Mouse (Mus musculus) adipocyte (in vitro differentiated cells): ENCODE measurements around the gene Fam19a1.
"Not testable (repeated sequence)": the region's sequence is repeated elsewhere in the genome, so short reads cannot be mapped to it uniquely, and the experiment has no call there.

ENCODE experiments used
- DNase-seq: peaks from one replicate; pipeline ENCODE4 v3.0.0-alpha.2; 2016; ENCODE audit warnings: low spot score

The Fam19a1 gene

GRCm38 (mm10) chr6:96112854-96113253 lies at the start of gene Fam19a1:
TSS of gene Fam19a1 (plus strand) at chr6:96113154.
- DNase-seq, result no peak

GRCm38 (mm10) chr6:96071080-96071479 lies 41.9 kb upstream of the Fam19a1 start:
- DNase-seq, result no peak

GRCm38 (mm10) chr6:96071567-96071966 lies 41.4 kb upstream of the Fam19a1 start:
- no peak for DNase-seq

GRCm38 (mm10) chr6:96089961-96090360 lies 23.0 kb upstream of the Fam19a1 start:
- DNase-seq, result no peak

GRCm38 (mm10) chr6:96093716-96094115 lies 19.2 kb upstream of the Fam19a1 start:
- DNase-seq, result no peak

- no peak for DNase-seq
These were observed 14.7 kb upstream of the Fam19a1 start for GRCm38 (mm10) chr6:96098225-96098624.

- no peak for DNase-seq
These were observed 1.3 kb upstream of the Fam19a1 start for GRCm38 (mm10) chr6:96111656-96112055.

- no peak for DNase-seq
These were observed 1.2 kb downstream of the Fam19a1 start for GRCm38 (mm10) chr6:96114151-96114550.

- DNase-seq, result peak; percentile 3
These were observed 3.2 kb downstream of the Fam19a1 start for GRCm38 (mm10) chr6:96116148-96116533.

GRCm38 (mm10) chr6:96116534-96117272 lies 3.7 kb downstream of the Fam19a1 start:
- no peak for DNase-seq

GRCm38 (mm10) chr6:96143326-96143725 lies 30.4 kb downstream of the Fam19a1 start:
- no peak for DNase-seq

GRCm38 (mm10) chr6:96165403-96165802 lies 52.4 kb downstream of the Fam19a1 start:
- no peak for DNase-seq

- no peak for DNase-seq
These were observed 52.9 kb downstream of the Fam19a1 start, which contains the start of gene 1700123L14Rik for GRCm38 (mm10) chr6:96165818-96166379. TSS of gene 1700123L14Rik (minus strand) at chr6:96166243.

GRCm38 (mm10) chr6:96167031-96167430 lies 54.1 kb downstream of the Fam19a1 start:
- DNase-seq, result no peak

- DNase-seq, result no peak
These were observed 60.7 kb downstream of the Fam19a1 start for GRCm38 (mm10) chr6:96173681-96174080.

GRCm38 (mm10) chr6:96178530-96178929 lies 65.6 kb downstream of the Fam19a1 start:
- DNase-seq, result no peak

GRCm38 (mm10) chr6:96183392-96183791 lies 70.4 kb downstream of the Fam19a1 start:
- DNase-seq, result no peak

GRCm38 (mm10) chr6:96186517-96186916 lies 73.6 kb downstream of the Fam19a1 start:
- no peak for DNase-seq

GRCm38 (mm10) chr6:96198991-96199390 lies 86.0 kb downstream of the Fam19a1 start:
- not testable (repeated sequence) for DNase-seq

- no peak for DNase-seq
These were observed 92.4 kb downstream of the Fam19a1 start for GRCm38 (mm10) chr6:96205395-96205794.

GRCm38 (mm10) chr6:96234806-96235205 lies 121.9 kb downstream of the Fam19a1 start:
- no peak for DNase-seq

GRCm38 (mm10) chr6:96244320-96244719 lies 131.4 kb downstream of the Fam19a1 start:
- DNase-seq, result no peak

GRCm38 (mm10) chr6:96252001-96252400 lies 139.0 kb downstream of the Fam19a1 start:
- no peak for DNase-seq

GRCm38 (mm10) chr6:96254815-96255214 lies 141.9 kb downstream of the Fam19a1 start:
- DNase-seq, result no peak
